Mouse (Mus musculus): Measurements from ENCODE around the gene Stkld1.
"Not testable (repeated sequence)": the region's sequence is repeated elsewhere in the genome, so short reads cannot be mapped to it uniquely, and the experiment has no call there.

Gene Stkld1

GRCm38 (mm10) chr2:26933304-26934055 lies at the start of gene Stkld1, which contains the start of gene Surf4:
Gene Stkld1, plus strand, starts transcription at chr2:26934047.
Gene Surf4, minus strand, starts transcription at chr2:26933928.
- in situ Hi-C loops (cut with MseI, MboI), result no loop called here

- in situ Hi-C loops (cut with MseI, MboI), result not testable (repeated sequence)
Observed at GRCm38 (mm10) chr2:26885541-26885940, 48.3 kb upstream of the Stkld1 start.

GRCm38 (mm10) chr2:26886170-26886569 lies 47.7 kb upstream of the Stkld1 start:
- in situ Hi-C loops (cut with MseI, MboI), result not testable (repeated sequence)

GRCm38 (mm10) chr2:26895898-26896297 lies 37.9 kb upstream of the Stkld1 start:
- in situ Hi-C loops (cut with MseI, MboI), result no loop called here

GRCm38 (mm10) chr2:26900731-26901130 lies 33.1 kb upstream of the Stkld1 start:
- in situ Hi-C loops (cut with MseI, MboI), result loop anchor here in 1 of 2 experiments (10.0 kb wide), 1 partner anchor 256 kb away; no protein-coding TSS in a partner anchor

- in situ Hi-C loops (cut with MseI, MboI), result loop anchor here in 1 of 2 experiments (10.0 kb wide), 1 partner anchor 257 kb away; no protein-coding TSS in a partner anchor
Observed at GRCm38 (mm10) chr2:26901834-26902400, 31.9 kb upstream of the Stkld1 start.

DNA sequence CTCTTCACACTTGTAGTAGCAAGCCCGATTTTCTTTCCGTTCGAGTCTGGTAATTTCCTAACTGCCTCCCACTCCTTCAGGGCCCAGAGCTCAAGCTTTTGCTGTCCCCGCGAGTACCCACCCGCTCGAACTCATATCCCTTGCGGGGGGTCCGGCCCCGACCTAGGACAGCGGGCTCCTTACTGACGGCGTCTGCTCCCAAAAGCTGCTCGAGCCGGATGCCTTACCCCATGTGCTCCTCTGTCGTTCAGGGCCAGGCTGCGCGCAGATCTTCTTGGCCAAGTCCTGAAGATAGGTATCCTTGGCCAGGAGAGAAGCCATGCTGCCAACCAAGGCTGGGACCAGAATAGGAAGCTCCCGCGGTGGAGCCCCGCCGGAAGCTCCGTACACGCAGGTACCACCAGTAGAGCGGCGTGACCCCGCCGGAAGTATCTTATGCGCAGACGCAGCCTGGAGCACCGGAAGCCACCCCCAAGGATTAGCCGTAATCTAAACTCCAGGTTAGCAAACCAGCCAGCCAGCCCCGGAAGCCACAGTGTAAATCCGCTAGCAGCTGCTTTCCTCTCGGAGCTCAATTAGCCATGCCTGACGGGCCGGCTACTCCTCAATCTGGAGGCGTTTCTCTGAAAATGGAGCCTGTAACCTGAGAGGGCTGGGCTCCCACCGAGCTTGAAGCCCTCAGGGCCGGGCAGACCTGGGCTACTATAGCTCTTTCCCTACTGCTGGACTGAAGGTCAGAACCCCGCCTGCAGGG lies 31.2 kb upstream of the Stkld1 start, which contains the start of gene Surf6:
TSS of gene Surf6 (minus strand) at position 413 of the 754 bp plus-strand sequence.
- in situ Hi-C loops (cut with MseI, MboI), result loop anchor here in 1 of 2 experiments (10.0 kb wide), 1 partner anchor 258 kb away; no protein-coding TSS in a partner anchor

DNA sequence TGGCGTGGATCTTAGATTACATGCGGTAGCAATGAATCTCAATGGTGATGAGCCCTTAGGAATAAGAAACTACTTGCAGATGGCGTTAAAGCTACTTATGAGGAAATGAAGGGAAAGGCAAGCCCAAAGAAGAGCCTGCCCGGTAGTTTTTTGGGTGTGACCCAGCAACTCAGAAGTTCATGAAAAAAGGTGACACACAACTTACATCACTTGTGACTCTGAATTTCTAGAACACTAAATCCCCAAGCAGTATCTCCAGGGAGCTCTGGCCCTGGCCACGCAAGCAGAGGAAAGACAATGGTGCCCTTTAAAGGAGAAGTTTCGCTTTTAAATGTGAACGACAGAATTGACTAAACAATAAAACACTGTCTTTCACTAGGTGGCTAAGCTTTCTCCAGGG lies 30.5 kb upstream of the Stkld1 start:
- in situ Hi-C loops (cut with MseI, MboI), result loop anchor here in 1 of 2 experiments (10.0 kb wide), 1 partner anchor 259 kb away; no protein-coding TSS in a partner anchor

GRCm38 (mm10) chr2:26905936-26906335 lies 27.9 kb upstream of the Stkld1 start:
- in situ Hi-C loops (cut with MseI, MboI), result loop anchor here in 1 of 2 experiments (10.0 kb wide), 1 partner anchor 261 kb away; no protein-coding TSS in a partner anchor

DNA sequence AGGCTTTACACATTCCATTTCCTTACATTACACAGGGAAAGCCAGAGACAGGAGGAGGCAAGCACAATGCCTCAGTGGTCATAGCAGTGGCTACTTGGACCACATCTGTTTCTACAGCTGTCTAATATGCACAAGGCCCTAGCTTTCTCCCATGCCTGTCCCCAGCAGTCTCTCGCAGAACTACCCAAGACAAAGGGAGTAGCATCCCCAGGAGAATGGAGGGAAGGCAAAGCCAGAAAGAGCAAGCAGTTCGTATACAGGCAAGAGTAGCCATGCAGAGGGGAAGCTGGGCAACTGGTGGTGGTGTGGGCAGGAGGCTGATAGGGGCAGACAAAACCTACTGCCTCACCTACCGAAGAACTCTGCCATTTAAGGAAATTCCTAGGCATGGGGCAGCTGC lies 27.4 kb upstream of the Stkld1 start:
- in situ Hi-C loops (cut with MseI, MboI), result loop anchor here in 1 of 2 experiments (10.0 kb wide), 1 partner anchor 262 kb away; no protein-coding TSS in a partner anchor

GRCm38 (mm10) chr2:26907109-26907508 lies 26.7 kb upstream of the Stkld1 start:
- in situ Hi-C loops (cut with MseI, MboI), result loop anchor here in 1 of 2 experiments (10.0 kb wide), 1 partner anchor 262 kb away; no protein-coding TSS in a partner anchor

DNA sequence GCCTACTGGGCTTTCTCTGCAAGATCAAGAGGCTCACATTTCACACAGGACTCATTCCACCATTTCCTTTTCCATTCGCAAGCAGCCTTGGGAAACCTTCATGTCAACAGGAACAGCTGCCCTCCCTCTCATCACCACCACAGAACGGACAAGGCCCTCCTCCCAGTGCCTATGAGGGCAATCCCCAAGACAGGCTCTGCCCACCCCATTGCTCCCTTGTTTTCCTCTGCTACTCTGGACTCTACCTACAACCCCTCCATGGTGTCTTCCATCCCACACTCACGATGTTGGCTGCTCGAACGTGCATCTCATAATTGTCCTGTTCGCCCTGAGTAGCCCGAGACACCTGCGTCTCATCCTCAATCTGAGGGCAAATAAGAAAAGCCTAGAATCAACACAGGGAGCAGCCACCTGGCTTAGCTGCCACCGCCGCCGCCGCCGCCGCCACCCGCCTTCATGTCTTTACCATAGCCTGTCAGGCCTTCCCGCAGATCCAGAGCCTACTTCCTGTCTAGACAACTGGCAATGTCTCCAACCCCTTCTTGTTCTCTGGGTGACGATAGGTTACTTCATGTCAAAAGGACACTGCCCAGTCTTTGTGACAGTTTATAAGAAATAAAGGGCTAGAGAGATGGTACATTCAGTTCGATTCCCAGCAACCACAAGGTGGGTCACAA lies 25.0 kb upstream of the Stkld1 start:
- in situ Hi-C loops (cut with MseI, MboI), result loop anchor here in 1 of 2 experiments (10.0 kb wide), 1 partner anchor 264 kb away; no protein-coding TSS in a partner anchor

DNA sequence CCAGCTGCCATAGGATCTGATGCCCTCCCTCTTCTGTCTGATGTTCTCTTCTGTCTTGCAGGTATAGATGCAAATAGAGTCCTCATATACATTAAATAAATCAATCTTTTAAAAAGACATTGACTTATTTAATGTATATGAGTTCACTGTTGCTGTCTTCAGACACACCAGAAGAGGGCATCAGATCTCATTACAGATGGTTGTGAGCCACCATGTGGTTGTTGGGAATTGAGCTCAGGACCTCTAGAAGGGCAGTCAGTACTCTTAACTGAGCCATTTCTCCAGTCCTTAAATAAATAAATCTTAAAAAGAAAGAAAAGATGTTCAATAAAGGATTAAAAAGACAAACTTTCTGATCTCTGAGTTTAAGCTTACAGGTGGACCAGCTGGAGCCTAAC lies 24.5 kb upstream of the Stkld1 start:
- in situ Hi-C loops (cut with MseI, MboI), result loop anchor here in 1 of 2 experiments (10.0 kb wide), 1 partner anchor 265 kb away; no protein-coding TSS in a partner anchor

DNA sequence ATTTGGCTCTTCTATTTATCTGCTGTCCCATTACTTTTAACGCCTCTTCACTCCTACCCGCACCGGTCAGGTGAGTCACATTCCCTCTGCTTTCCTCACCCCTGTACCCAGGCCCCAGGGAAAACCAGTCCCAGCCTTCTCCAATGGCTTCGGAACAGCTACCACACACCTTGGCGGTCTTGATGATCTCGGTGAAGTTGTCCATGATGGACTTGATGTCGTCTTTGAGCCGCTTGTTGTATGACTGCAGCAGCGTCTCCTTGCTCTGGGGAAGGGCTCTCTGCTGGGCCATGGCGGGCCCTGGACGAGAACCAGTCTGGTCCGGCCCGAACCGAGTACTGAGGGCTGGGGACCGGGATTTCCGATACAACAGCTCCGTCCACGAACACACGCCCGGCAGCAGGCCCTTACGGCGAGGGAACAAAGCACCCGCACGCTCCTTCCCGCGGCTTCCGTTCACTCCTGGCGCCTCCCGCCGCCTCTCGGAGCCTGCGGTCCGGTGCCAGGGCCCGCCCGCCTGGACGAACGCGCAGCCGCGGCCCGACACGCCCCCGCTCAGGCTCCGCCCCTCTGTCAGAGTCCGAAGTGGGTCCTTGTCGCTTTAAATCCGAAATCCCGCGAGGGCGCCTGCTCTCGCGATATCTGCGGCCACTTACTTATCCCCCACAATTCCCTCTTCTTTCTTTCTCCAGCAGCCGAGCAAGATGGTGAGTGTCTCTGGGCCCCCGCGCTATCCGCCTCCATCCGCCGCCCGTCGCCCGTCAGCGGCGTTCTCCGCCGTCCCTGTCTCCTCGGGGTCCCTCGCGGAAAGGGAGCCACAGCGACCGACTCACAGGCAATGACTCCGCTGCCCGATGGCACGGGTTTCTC lies 23.5 kb upstream of the Stkld1 start, which contains the start of the genes Med22 and Rpl7a:
TSS of gene Med22 (minus strand) at position 554 of the 870 bp plus-strand sequence.
TSS of gene Rpl7a (plus strand) at position 641 of the 870 bp plus-strand sequence.
- in situ Hi-C loops (cut with MseI, MboI), result no loop called here

- in situ Hi-C loops (cut with MseI, MboI), result no loop called here
Observed at GRCm38 (mm10) chr2:26910994-26911765, 22.7 kb upstream of the Stkld1 start.

GRCm38 (mm10) chr2:26912253-26912770 lies 21.5 kb upstream of the Stkld1 start:
- in situ Hi-C loops (cut with MseI, MboI), result no loop called here

DNA sequence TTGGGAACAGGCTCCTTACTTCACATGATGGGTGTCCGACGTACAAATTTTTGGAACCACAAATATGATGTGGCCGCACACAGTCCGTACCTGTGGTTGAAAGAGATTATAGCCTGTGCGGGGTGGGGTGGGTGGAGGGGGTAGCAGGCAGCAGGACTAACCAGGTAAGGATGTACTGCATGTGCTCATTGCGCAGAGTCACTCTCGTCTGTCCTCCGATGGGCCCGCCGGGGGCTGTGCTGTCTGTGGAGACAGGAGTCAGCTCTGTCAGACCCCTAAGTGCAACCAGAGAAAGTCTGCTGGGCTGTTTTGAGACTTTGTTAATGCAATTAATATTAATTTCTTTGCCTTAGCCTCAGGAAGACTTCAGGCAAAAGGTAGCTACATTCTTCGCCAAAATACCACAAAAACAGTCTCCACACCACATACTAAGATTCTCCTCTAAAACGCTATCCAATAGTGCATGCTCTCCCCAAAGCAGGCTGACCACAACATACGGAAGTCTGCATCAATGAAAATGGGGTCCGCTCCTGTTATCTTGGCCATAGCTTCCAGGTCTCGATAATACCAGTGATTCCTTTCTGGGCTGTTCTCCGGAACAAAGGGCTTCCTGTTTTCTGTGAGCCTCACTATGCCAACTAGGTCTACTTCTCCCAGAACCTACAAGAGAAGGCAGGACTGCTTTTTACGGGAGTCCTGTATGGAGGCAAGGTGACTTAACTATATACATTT lies 20.3 kb upstream of the Stkld1 start:
- in situ Hi-C loops (cut with MseI, MboI), result no loop called here

Data from mouse trophoblast stem cell (cell line).